Mouse (Mus musculus) effector memory CD4-positive, alpha-beta T cell, adult 5 months (primary cell): ENCODE results near the gene Gm49630. TPM values are rescaled to one million over a fixed set of nuclear protein-coding genes. Genes with fewer than 3 reads are reported as not detected.

ENCODE experiments used
- polyA plus RNA-seq: library from polyadenylated mRNA; unstranded; fragments of 100-300 nt; shearing (Covaris generic); gene quantifications from one replicate; pipeline ENCODE4 v1.2.1, GENCODE M21; 2017

Gm49630 gene
- polyA plus RNA-seq: not detected

DNA sequence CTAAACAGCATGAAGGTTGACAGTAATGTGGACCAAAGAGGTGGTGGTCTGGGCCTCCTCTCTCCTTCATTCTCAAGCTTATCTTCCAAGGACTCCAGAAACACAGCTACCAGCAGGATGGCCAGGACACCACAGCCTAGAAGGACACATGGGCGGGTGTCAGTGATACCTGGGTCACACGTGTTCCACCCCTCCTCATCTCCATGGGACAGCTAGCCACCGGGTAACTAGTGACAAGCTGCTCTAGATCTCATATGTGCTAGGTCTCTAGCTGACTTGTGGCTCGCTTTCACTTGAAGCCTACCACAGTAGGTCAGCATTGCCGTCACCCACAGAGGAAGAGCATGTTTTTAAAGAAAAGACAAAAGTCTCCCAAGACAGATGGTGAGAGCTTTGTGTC, at the start of gene Gm49630:
Gm49630 (minus strand) TSS at position 101 of the 400 bp plus-strand sequence.

DNA sequence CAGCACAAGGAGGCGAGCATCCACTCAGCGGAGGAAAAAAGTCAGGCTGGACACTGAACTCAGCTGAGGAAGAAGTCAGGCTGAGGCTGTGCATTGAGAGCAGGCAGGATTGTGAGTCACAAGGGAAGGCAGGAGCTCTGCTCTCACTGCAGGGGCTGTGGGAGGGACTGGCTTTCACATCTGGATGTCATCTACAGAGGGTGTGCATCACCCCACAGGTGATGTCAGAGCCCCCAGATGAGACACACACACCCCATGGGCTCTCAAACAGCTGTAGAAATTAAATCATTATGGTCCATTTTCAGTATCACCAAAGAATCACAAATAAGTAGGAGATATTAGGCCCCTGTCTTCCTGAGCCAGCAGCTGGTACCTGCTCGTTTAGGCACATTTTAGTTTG, 13.6 kb upstream of the Gm49630 start, which contains the start of gene Unc93a2:
Unc93a2 (minus strand) TSS at position 101 of the 400 bp plus-strand sequence.

GRCm38 (mm10) chr17:7352596-7352995, 19.2 kb downstream of the Gm49630 start, which contains the start of gene Ttll2:
Ttll2 (minus strand) TSS chr17:7352696.

DNA sequence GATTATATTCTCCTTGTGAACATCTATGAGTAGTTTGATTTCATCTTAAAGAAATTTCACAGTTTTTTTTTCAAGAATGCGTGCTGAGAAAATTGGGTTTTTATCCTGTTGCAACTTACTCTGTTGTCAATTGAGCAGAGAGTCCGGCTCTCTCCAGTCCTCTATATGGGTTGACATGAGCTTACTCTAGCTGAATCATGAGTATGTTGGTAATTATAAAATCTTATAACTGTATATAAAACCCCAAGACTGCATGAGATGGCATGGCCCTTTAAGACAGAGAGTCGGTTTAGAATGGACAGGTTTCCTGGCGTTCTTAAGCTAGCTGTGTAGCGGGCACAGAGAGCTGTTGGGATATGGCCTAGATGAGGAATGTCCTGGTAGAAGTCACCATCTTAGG, 47.4 kb downstream of the Gm49630 start, which contains the start of gene Tcp10a:
Tcp10a (plus strand) TSS at position 301 of the 400 bp plus-strand sequence.

Other genes starting within 250 kb of the Gm49630 start
- 1.6 TPM for gene Rps6ka2, start 201.9 kb downstream of the Gm49630 start, polyA plus RNA-seq
- gene Tcp10a, start 47.3 kb downstream of the Gm49630 start, polyA plus RNA-seq: not detected
- gene Ttll2, start 19.3 kb downstream of the Gm49630 start, polyA plus RNA-seq: not detected
- not detected for gene Unc93a2, start 13.5 kb upstream of the Gm49630 start, polyA plus RNA-seq